Mouse (Mus musculus) cerebellum, adult 11-12 months (tissue): ENCODE measurements around the gene Sptb.

ENCODE experiments used
- DNase-seq: peaks from one replicate; pipeline ENCODE4 v3.0.0; 2022

The Sptb gene

DNA sequence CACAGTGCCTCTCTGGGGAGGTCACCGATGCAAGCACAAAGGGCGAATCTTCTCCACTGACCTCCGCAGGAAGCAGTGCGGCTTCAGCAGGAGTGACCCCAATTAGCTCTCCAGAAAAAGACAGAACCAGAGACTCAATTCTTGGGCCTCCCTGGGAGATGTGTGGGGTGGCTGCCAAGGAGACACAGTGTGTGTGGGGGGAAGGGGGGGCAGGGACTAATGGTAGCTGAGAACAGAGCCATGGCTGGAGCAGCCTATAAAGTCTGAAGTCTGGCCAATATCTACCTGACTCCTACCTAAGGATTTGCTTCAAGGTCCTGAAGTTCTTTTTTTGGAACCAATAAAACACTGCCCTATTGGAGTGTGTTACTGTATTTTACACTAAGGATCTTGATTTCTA, 105.8 kb downstream of the Sptb start:
- DNase-seq, result no peak

DNA sequence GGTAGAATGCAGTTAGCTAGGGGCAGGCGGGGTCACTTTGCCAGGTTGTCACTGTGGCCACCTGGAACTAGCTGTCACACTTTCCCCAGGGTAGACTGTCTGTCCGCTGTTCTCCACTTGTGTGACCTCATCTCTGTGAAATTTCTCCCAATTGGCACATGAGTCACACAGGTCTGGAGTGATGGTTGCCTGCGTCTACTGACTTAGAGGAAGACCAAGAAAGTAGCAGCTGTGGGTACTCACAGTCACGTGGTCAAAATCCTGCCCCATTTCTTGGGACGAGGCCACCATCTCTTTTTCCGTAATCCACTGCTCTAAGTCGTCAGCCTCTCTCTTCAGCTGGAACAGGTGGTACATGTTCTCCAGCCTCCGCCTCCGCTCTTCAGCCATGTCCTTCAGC, 106.6 kb downstream of the Sptb start:
- DNase-seq, result no peak

DNA sequence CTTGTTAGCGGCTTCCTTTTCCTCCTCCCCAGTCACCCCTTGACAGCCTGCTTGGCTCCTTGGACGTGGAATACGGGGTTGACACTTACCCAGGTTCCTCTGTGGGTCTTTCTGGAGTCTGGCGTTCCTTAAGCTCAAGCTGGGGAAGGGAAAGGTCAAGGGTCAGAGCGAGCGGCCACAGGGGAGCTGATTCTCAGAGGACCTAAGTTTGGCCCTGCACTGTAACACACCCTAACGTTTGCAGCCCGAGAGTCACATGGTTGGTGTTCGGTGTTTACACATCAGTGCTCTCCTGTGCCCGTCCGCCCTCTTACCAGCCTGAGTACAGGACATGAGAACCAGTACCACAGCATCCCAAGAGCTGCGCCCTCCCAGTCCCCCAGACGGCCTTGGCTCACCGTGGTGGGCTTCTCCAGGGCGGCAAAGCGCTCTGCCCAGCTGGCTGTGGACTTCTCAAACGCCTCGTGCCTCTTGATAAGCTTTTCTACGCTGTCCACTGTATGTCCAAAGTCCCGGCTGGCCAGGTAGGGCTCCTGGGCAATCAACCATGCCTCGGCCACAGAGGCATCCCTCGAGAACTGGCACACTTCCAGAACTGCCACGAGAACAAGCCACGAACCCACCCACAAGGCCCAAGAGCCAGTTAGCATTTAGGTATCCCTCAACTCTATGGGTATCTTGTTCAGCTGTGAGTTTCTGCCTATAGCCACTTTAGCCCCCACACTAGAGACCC, 112.0 kb downstream of the Sptb start:
- no peak for DNase-seq

DNA sequence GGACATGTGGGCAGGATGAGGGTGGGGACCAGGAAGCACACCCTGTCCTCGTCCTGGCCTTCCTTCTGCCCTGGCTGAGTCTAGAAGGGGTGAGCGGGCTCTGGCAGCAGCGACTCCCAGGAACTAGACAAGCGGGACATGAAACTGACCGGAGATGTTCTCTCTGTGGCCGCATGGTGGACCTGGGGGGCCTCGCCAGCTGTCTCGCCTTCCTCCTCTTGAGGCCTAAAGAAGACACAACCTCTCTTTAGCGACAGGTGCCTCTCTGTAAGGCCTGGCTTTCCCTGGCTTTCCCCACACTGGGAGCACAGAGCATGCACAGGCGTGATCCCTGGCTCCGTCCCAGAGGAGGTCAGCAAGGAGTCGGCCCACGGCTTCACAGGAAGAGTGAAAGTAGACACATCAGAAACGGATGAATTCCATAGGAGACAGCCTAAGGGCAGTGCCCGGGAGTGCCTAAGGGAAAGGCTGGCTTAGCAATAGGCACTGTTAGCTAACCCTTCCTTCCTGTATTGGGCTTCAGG, 112.7 kb downstream of the Sptb start:
- peak; percentile 72 for DNase-seq

DNA sequence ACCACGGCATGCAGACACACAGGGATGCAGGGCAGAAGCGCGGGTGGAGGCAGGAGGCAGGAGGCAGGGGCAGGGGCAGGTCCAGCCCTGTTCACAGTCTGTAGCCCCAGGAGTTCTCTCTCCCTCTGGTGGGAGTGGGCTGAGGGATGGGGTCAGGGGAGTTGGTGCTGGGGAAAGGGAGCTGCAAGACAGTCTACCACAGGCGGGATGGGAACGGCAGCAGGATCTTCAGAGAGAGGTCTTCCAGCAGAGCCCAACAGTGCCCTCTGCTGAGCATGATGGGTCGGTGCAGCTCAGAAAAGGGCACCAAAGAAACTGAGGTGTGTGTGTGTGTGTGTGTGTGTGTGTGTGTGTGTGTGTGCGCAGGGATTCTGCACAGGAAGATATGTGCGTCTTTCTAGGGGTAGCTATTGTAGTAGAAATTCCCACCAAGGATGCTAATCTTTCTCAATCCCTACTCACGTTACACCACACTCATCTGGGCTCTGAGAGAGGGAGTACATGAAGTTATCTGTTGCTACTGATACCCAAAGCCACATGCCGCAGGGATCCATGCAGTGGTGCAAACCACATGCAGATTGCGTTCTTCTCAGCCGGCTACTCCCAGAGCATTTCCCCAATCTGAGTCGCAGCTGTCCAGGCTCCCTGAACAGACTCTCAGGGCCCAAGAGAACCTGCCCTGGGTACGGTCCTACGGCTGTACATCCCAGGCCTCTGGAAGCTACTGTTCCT, 113.9 kb downstream of the Sptb start:
- DNase-seq, result peak; percentile 76

DNA sequence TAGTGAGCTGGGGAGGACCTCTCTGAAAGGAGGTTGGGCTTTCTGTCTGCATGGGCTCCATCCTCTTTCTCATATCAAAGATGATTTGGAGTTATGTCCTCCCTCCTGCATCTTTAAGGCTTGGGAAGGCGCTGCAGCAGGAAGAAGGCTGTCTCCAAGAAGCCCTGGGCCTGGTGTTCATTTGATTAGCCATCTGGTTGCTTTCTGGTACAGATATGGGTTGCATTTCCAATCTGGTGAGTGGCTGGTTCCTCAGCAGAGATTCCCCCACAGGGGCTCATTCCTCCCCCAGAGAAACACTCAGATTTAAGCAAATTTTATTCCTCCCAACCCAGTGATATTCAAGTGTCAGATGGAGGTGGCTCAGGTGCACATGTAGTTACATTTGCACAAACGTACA, 114.5 kb downstream of the Sptb start:
- no peak for DNase-seq

DNA sequence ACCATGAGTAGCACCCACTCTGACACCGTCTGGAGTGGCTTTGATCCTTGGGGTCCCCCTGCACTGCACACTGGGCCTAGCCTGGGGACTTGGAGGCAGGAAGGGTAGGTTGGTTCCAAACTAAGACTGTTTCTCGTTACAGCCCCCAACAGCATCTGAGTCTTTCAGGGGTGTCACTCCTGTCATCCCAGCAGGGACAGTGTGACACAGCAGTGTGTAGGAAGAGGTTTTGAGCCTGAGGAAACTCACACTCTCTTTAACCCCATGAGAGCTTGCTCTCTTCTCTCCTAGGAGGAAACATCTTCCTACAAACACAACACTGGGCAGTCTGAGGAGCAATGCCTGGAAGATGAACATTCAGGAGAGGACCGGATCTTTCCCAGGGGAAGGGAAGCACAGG, 115.8 kb downstream of the Sptb start:
- DNase-seq, result no peak

DNA sequence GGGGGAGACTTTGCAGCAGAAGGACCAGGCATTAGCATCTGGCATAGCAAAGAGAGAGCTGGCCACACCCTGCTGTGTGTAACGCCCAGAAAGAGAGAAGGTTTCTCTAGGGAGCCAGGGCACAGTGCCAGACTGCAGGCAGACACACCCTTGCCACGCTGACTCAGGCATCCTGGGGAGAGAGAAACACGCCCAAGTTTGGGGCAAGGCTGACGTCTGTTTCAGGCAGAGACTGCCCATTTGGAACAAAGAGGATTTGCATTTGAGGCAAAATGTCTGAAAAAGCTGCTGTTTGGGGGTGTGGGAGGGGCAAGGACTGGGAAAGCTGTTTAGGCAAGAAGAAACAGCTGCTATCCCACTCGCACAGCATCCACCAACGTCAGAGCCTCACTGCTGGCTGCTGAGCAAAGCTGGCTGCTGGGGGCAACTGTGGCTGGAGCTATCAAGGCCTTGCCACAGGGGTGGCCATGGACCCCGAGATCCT, 116.5 kb downstream of the Sptb start:
- peak; percentile 58 for DNase-seq

DNA sequence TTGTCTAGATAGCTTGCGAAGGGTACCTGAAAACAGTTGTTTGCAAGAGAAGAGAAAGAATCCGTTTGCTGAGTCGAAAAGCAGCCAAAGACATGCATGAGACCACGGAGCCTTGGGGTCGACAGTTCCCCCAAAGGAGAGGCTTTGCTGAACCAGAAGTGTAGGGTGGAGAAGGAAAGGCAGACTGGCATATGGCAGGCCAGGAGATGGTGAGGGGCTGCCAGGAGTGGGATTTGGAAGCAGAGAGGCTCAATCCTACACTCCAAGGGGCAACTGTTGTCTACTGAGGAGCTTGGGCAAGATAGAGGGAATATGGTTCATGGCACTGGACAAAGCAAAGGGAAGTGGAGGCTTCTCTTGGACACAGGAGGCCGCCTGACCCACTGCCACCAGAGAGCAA, 117.1 kb downstream of the Sptb start:
- DNase-seq, result no peak

DNA sequence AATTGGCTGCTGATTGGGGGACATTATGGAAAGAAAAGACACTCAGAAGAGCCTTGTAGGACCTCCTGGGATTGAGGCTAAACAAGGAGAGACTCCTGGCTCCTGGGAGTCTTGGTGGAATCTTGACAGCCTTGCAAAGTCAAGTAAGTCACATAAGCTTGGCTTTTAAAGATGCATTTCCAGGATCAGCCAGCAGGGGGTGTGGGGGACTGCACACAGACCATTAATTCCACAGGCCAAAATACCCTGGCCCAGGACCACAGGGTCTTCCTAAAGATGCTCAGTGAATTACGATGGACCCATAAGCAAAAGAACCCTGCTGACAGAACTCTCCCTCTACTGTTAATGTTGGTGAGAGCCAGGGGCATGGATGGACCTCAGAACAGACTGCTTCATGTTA, 118.1 kb downstream of the Sptb start:
- no peak for DNase-seq

DNA sequence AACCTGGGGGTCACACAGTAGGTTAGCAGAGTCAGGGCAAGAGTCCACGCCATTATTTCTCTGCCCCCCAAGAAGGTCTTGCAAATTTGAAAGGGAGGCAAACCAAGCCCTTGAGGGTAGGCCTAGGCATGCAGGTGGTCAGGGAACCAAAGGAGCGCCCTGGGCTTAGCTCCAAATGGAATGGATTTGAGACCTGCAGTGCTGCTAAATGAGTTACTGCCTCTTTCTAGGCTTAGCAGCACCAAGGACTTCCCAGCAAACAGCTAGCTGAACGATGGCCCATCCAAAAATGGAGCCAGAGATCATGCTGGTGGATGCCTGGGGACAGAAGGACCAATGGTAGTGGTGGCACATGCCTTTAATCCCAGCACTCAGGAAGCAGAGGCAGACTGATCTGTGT, 119.3 kb downstream of the Sptb start:
- DNase-seq, result no peak

DNA sequence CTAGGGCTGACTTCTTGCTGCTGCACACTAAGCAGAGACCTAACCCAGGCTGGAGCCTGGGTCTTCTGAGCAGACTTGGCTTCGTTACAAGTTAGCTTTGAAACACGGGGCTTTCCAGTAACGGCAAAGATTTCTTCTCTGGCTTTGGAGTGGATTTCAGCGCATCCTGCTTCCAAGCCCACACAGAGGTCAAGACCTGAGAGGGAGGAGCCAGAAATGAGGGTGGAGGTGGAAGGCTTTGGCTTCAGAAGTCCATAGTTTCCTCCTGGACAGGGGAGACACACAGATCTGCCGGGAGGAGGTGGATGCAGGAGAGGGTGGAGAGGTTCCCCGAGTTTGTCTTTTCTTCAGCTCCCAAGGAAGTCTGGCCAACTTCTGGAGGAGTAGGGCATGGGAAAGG, 120.8 kb downstream of the Sptb start:
- no peak for DNase-seq

DNA sequence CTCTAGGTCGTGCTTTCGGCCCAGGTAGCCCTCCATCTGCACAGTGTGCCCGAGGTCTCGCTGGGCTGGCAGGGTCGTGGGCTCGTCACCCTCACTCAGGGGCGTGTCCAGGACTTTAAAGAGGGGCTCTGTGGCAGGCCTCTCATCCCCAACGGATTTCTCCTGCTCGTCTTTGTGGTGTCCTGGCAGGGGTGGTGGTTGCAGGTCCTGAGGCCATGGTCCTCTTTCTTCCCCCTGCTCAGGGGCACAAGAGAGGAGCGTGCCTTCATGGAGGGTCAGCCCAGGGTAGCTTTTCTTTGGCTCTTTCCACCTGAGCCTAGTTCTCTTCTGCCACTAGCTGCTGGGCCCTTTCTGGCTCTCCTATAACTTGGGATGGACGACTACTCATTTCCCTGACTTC, 123.0 kb downstream of the Sptb start:
- DNase-seq, result no peak

DNA sequence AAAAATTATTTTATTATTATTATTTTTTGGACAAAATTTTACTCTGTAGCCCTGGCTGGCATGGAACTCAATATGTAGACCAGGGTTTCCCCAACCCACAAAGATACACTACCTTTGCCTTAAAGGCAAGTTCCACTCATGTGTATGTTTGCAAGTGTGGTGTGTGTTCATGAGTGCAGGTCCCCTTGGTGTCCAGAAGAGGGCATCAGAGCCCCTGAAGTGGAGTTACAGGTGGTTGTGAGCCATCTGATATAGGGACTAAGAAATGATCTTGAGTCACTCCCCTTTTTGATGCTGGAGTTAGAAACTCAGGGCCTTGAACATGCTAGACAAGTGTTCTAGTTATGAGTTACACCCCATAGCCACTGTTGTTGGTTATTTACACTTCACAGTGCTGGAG, 125.3 kb downstream of the Sptb start:
- no peak for DNase-seq

DNA sequence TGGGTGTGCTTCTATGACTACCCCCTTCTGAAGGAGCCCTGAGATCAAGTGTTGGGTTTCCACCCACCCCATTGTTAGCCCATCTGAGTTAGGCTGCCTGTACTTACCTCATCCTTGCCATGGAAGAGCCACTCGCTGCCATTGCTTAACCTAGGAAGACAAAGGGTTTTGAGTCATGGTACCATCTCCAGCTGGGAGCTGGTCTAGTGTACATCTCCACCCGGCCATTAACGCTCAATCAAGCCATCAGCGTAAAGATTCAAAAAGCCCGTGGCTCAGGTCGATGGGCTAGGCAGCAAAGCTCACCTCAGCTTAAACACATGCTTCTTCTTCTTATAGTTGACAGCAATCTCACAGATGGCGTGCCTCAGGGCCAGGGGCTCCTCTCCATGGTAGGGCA, 126.9 kb downstream of the Sptb start:
- no peak for DNase-seq

DNA sequence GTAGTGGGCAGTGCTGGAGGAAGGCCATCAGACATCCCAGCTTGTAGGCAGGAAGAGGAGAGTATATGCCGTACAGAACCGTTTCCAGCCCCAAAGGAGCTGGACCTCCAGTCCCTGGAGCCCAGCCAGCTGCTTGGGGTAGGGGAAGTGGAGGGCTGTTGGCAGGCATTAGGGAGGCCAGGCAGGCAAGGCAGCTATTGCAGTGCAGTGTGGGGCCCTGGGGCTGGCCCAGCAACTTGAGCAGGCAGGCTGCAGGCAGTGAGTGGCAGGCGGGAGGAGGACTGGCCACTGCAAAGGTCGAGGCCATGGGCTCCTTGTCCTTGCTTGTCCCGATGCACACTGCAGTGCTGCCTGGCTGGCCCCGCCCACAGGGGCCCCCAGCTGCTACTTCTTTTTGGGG, 127.5 kb downstream of the Sptb start:
- DNase-seq, result peak; percentile 66

DNA sequence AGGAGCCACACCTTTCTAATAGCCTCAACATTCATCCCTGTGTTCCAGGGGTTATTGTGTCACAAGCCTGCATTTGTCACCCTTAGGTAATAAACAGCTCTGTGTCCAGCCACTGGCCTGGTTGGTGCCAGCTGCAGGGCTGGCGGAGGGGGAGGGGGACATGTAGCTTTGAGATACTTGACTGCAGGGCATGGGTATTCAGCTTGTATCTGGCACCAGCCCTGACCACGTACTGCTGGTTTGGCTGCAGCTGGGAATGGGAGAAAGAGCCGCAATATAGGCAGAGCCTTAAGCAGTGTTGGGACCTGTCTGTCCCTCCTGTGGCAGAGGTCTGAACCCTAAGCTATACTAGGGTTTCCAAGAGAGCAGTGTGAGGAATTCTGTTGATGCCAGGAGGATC, 128.2 kb downstream of the Sptb start:
- DNase-seq, result no peak

DNA sequence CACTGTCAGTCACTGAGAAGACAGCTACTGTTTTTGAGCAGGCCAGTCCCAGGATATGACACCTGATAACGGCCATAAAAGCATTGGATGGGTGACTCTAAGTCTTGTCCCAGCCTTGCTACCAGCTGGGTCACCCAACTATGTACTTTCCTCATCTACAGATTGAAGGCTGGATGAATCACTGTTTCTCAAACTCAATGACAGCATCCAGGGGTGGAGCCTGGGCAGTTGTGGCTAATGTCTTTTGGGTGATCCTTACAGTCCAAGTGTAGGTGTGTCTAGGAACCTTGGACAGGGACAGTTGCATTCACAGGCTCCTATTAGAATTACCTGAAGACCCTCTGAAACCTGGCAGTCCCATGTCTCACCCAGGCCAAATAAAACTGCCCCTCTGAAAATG, 130.5 kb downstream of the Sptb start:
- no peak for DNase-seq

DNA sequence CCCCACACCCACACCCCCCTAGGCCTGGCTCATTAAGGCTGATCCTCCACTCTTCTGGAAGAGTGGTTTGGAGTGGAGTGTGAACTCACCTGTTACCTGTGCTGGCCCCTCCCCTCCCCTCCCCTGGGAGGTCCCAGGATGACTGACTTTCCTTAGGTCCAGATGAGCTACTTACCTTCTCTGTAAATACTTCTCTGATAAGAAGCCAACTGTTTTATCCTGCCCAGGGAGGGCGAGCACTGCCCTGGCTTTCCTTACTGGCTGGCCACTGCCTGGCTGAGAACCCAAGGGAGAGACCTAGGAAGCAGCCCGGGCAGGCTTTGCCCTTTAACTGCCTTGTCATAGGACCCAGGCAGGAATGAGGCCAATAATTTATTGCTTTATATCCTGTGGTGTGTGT, 131.9 kb downstream of the Sptb start:
- no peak for DNase-seq

DNA sequence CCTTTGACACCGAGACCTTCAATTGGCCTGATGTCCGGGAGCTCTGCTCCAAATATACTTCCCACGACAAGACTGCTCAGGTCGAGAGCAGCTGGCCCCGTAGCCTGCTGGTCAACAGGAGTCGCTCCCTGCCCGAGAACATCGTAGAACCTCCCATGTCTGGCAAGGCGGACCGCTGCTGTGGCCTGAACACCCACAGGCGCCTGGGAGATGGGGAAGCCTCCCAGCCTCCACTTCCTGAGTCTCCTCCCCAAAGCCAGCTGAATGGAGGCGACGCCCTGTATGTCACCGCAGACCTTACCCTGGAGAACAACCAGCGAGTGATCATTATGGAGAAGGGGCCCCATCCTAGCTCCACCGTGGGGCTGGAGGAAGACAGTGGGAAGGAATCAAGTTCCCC, 132.5 kb downstream of the Sptb start:
- no peak for DNase-seq

DNA sequence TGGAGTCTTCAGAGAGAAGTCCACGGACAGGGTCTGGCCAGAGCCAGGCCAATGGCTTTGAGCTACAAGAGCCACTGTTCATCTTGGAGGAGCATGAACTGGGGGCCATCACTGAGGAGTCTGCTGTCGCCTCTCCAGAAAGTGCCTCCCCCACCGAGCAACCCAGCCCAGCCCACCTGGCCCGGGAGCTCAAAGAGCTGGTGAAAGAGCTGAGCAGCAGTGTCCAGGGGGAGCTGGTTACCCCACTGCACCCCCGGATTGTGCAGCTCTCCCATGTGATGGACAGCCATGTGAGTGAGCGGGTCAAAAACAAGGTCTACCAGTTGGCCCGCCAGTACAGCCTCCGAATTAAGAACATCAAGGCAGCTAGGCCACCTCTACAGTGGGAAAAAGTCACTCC, 133.5 kb downstream of the Sptb start:
- no peak for DNase-seq

DNA sequence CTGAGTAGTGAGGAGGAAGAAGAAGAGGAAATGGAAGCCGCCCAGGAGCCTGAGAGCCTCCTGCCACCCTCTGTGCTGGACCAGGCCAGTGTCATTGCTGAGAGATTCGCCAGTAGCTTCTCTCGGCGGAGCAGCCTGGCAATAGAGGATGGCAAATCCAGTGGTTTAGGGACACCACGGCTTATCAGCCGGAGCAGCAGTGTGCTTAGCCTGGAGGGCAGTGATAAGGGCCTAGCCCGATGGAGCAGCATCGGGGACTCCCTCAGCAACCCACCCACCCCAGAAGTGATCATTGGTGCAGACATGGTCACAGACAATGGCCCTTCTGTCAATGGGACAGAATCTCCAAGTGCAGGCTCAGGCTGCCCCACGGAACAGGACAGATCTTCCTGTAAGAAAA, 134.3 kb downstream of the Sptb start:
- DNase-seq, result no peak

DNA sequence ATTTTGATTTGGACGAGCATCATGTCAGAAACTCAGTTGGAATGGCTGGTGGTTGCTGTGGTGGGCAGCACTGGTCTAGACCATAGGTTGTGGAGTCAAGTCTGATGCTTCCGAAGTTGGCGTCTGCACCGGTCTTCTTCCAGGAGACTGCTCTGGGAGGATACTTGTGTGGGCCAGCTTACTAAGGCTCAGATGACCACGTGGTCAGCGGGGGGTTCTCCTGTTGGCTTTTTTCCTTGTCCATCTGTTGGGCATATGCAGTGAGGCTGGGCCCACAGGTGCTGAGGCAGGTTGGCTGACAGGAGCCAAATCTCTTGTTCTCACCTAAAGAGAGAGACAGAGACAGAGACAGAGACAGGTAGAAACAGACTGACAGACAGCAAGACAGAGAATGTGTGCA, 135.5 kb downstream of the Sptb start:
- peak; percentile 94 for DNase-seq

DNA sequence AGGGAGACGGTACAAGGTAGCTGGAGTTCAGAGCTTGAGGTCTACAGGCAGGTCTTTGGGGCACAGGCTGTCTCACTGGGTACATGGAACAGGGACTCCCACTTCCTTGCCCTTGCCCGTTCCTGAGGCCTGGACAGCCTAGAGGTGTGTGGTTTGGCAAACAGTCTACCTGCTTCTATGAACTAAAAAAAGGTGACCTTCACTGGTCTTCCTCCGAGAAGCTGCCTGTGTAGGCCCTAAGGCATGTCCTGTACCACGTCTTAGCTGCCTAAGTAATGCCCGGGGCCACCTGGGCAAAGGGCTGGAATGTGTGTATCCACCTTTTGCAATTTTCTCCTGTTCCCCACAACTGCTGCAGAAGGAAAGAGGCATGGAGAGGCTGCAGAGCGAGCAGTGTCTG, 137.0 kb downstream of the Sptb start:
- DNase-seq, result no peak
